Mouse (Mus musculus) ovary, postnatal 36 days (tissue): Measurements from ENCODE around the gene Igflr1.

ENCODE experiments used
- DNase-seq: peaks from one replicate; pipeline ENCODE4 v3.0.0; 2022; ENCODE audit warnings: low spot score, mixed read lengths

Igflr1 gene

GRCm38 (mm10) chr7:30553810-30554584 lies 11.2 kb upstream of the Igflr1 start:
- DNase-seq = no peak

- DNase-seq = no peak
Measured at GRCm38 (mm10) chr7:30556894-30557536, 8.2 kb upstream of the Igflr1 start.

- DNase-seq = no peak
Measured at GRCm38 (mm10) chr7:30557901-30558514, 7.2 kb upstream of the Igflr1 start.

GRCm38 (mm10) chr7:30558656-30559442 lies 6.4 kb upstream of the Igflr1 start:
- DNase-seq = no peak

GRCm38 (mm10) chr7:30559443-30559954 lies 5.7 kb upstream of the Igflr1 start, which contains the start of gene Lin37:
TSS of gene Lin37 (minus strand) at chr7:30559838.
- peak; percentile 93 for DNase-seq

- no peak for DNase-seq
Measured at GRCm38 (mm10) chr7:30560296-30560695, 4.9 kb upstream of the Igflr1 start.

GRCm38 (mm10) chr7:30562526-30563116 lies 2.6 kb upstream of the Igflr1 start:
- DNase-seq = no peak

- DNase-seq = peak; percentile 93
Measured at GRCm38 (mm10) chr7:30563117-30563905, 1.9 kb upstream of the Igflr1 start, which contains the start of the genes U2af1l4, Gm49396 and Psenen. TSS of gene U2af1l4 (plus strand) at chr7:30563301. TSS of gene Gm49396 (plus strand) at chr7:30563344. TSS of gene Psenen (minus strand) at chr7:30563627.

- no peak for DNase-seq
Measured at GRCm38 (mm10) chr7:30563906-30564280, 1.3 kb upstream of the Igflr1 start.

- no peak for DNase-seq
Measured at GRCm38 (mm10) chr7:30566033-30566432, 806 bp downstream of the Igflr1 start.

- no peak for DNase-seq
Measured at GRCm38 (mm10) chr7:30567555-30567954, 2.3 kb downstream of the Igflr1 start.

- DNase-seq = no peak
Measured at GRCm38 (mm10) chr7:30572389-30572788, 7.2 kb downstream of the Igflr1 start.

GRCm38 (mm10) chr7:30572969-30573368 lies 7.7 kb downstream of the Igflr1 start:
- peak; percentile 49 for DNase-seq

- DNase-seq = no peak
Measured at GRCm38 (mm10) chr7:30579950-30580349, 14.7 kb downstream of the Igflr1 start.

- no peak for DNase-seq
Measured at GRCm38 (mm10) chr7:30581547-30581946, 16.3 kb downstream of the Igflr1 start.

- no peak for DNase-seq
Measured at GRCm38 (mm10) chr7:30584339-30584738, 19.1 kb downstream of the Igflr1 start.

- no peak for DNase-seq
Measured at GRCm38 (mm10) chr7:30585170-30585569, 19.9 kb downstream of the Igflr1 start.

- no peak for DNase-seq
Measured at GRCm38 (mm10) chr7:30586455-30587020, 21.3 kb downstream of the Igflr1 start.

- DNase-seq = no peak
Measured at GRCm38 (mm10) chr7:30587842-30588667, 22.8 kb downstream of the Igflr1 start.
